Mouse (Mus musculus): ENCODE data around the gene Ascc1. TPM values are rescaled to one million over a fixed set of nuclear protein-coding genes. Genes with fewer than 3 reads are reported as not detected.

Gene Ascc1
- total RNA-seq (2015) (25.7 and 29.9 TPM in 2 replicates), total RNA-seq (2017) (24.3 and 27.0 TPM in 2 replicates)

GRCm38 (mm10) chr10:60002673-60003212 lies at the start of gene Ascc1, which contains the start of gene Anapc16:
TSS of gene Ascc1 (plus strand) at chr10:60002805.
TSS of gene Anapc16 (minus strand) at chr10:60003135.
- peak; percentile 95 for ATAC-seq (ENCODE audit: poor library complexity, severe bottlenecking)

- ATAC-seq (ENCODE audit: poor library complexity, severe bottlenecking), result no peak
Observed at GRCm38 (mm10) chr10:59953564-59954039, 49.0 kb upstream of the Ascc1 start.

GRCm38 (mm10) chr10:59956681-59957080 lies 45.9 kb upstream of the Ascc1 start:
- no peak for ATAC-seq (ENCODE audit: poor library complexity, severe bottlenecking)

- ATAC-seq (ENCODE audit: poor library complexity, severe bottlenecking), result no peak
Observed at GRCm38 (mm10) chr10:59957171-59958149, 45.1 kb upstream of the Ascc1 start.

GRCm38 (mm10) chr10:59958458-59958857 lies 44.1 kb upstream of the Ascc1 start:
- no peak for ATAC-seq (ENCODE audit: poor library complexity, severe bottlenecking)

- ATAC-seq (ENCODE audit: poor library complexity, severe bottlenecking), result no peak
Observed at GRCm38 (mm10) chr10:59959517-59959916, 43.1 kb upstream of the Ascc1 start.

- no peak for ATAC-seq (ENCODE audit: poor library complexity, severe bottlenecking)
Observed at GRCm38 (mm10) chr10:59963609-59964008, 39.0 kb upstream of the Ascc1 start.

- ATAC-seq (ENCODE audit: poor library complexity, severe bottlenecking), result no peak
Observed at GRCm38 (mm10) chr10:59964504-59965361, 37.9 kb upstream of the Ascc1 start.

- ATAC-seq (ENCODE audit: poor library complexity, severe bottlenecking), result no peak
Observed at GRCm38 (mm10) chr10:59965362-59965695, 37.3 kb upstream of the Ascc1 start.

GRCm38 (mm10) chr10:59965788-59966187 lies 36.8 kb upstream of the Ascc1 start:
- ATAC-seq (ENCODE audit: poor library complexity, severe bottlenecking), result no peak

GRCm38 (mm10) chr10:59966743-59967142 lies 35.9 kb upstream of the Ascc1 start:
- ATAC-seq (ENCODE audit: poor library complexity, severe bottlenecking), result no peak

GRCm38 (mm10) chr10:59967309-59967942 lies 35.2 kb upstream of the Ascc1 start:
- ATAC-seq (ENCODE audit: poor library complexity, severe bottlenecking), result peak; percentile 44

- peak; percentile 33; the same call in 1 of the 2 replicates for ATAC-seq (ENCODE audit: poor library complexity, severe bottlenecking)
Observed at GRCm38 (mm10) chr10:59969821-59970449, 32.7 kb upstream of the Ascc1 start.

GRCm38 (mm10) chr10:59970450-59971062 lies 32.0 kb upstream of the Ascc1 start:
- no peak for ATAC-seq (ENCODE audit: poor library complexity, severe bottlenecking)

GRCm38 (mm10) chr10:59971813-59972212 lies 30.8 kb upstream of the Ascc1 start:
- no peak for ATAC-seq (ENCODE audit: poor library complexity, severe bottlenecking)

GRCm38 (mm10) chr10:59972534-59972933 lies 30.1 kb upstream of the Ascc1 start:
- no peak for ATAC-seq (ENCODE audit: poor library complexity, severe bottlenecking)

GRCm38 (mm10) chr10:59972999-59973398 lies 29.6 kb upstream of the Ascc1 start:
- no peak for ATAC-seq (ENCODE audit: poor library complexity, severe bottlenecking)

GRCm38 (mm10) chr10:59973400-59973799 lies 29.2 kb upstream of the Ascc1 start:
- no peak for ATAC-seq (ENCODE audit: poor library complexity, severe bottlenecking)

- peak; percentile 63 for ATAC-seq (ENCODE audit: poor library complexity, severe bottlenecking)
Observed at GRCm38 (mm10) chr10:59974191-59974664, 28.4 kb upstream of the Ascc1 start.
